Mouse (Mus musculus) hindbrain, embryonic 11.5 days (tissue): ENCODE results near the gene Tmem229a. TPM values are rescaled to one million over a fixed set of nuclear protein-coding genes. Genes with fewer than 3 reads are reported as not detected.

ENCODE experiments used
- ATAC-seq: fragments of 200-750 bp; cut with Nextera tagmentation; 2 replicates; pipeline ENCODE4 v1.8.0; 2017; ENCODE audit warnings: mild to moderate bottlenecking, moderate TSS enrichment, moderate library complexity; ENCODE audit not compliant: low FRiP score
- DNase-seq: peaks from one replicate; pipeline ENCODE4 v3.0.0-alpha.2; 2015; ENCODE audit warnings: low spot score
- H3K27ac ChIP-seq: fragments of 300-500 bp; sonication (generic); 2 replicates; pipeline ENCODE4 v1.5.1; 2014; ENCODE audit warnings: mild to moderate bottlenecking, low read depth, low read length
- H3K27me3 ChIP-seq: fragments of 300-500 bp; sonication (generic); 2 replicates; pipeline ENCODE4 v1.6.1; 2014; ENCODE audit warnings: mild to moderate bottlenecking, low read length, moderate library complexity, mixed read lengths; ENCODE audit not compliant: control insufficient read depth, insufficient read depth
- H3K36me3 ChIP-seq: fragments of 300-500 bp; sonication (generic); 2 replicates; pipeline ENCODE4 v1.6.1; 2014; ENCODE audit warnings: mild to moderate bottlenecking, low read length, moderate library complexity, mixed read lengths; ENCODE audit not compliant: control insufficient read depth, insufficient read depth
- H3K4me1 ChIP-seq: fragments of 300-500 bp; sonication (generic); replicated peaks from 2 replicates; pipeline ENCODE4 v1.6.1; 2014; ENCODE audit warnings: low read length, mixed read lengths; ENCODE audit not compliant: control insufficient read depth, insufficient read depth
- H3K4me2 ChIP-seq: fragments of 300-500 bp; sonication (generic); replicated peaks from 2 replicates; pipeline ENCODE4 v1.6.1; 2014; ENCODE audit warnings: mild to moderate bottlenecking, low read depth, low read length
- H3K4me3 ChIP-seq: fragments of 300-500 bp; sonication (generic); 2 replicates; pipeline ENCODE4 v1.5.1; 2014; ENCODE audit warnings: low read depth, low read length
- H3K9ac ChIP-seq: fragments of 300-500 bp; sonication (generic); 2 replicates; pipeline ENCODE4 v1.6.1; 2014; ENCODE audit warnings: low read depth, low read length
- H3K9me3 ChIP-seq: fragments of 300-500 bp; sonication (generic); 2 replicates; pipeline ENCODE4 v1.6.1; 2016; ENCODE audit warnings: low read length; ENCODE audit not compliant: control insufficient read depth
- WGBS: fragments of 180-500 bp; shearing (Covaris S2); extraction: QIAGEN DNeasy Blood & Tissue Kit; methylation state at CpG from one replicate; pipeline ENCODE4 v1.1.7; 2014; 5-methylcytosine and 5-hydroxymethylcytosine counted together
- polyA plus RNA-seq: library from polyadenylated mRNA; unstranded; fragments of >200 nt; fragmentation: Nextera tagmentation; extraction: Ambion mirVana; gene quantifications from 2 replicates; pipeline ENCODE4 v1.2.1, GENCODE M21; 2014

The Tmem229a gene
- polyA plus RNA-seq, 1 experiment from 2014 or later = 1.1 TPM

GRCm38 (mm10) chr6:24910016-24910727 is 45.9 kb downstream of the Tmem229a start:
- H3K27ac ChIP-seq = no peak overlapping the region
- no peak for ATAC-seq
- H3K4me3 ChIP-seq = no peak overlapping the region
- 68% methylated on average over 2 of the region's 2 CpGs for WGBS
- no peak for DNase-seq
- H3K9me3 ChIP-seq = no peaks in the 10 kb centered on the region
- no peaks in the 10 kb centered on the region for H3K4me1 ChIP-seq
- no peaks in the 10 kb centered on the region for H3K27me3 ChIP-seq
- no peaks in the 10 kb centered on the region for H3K36me3 ChIP-seq
- no peak overlapping the region for H3K9ac ChIP-seq
- no peak overlapping the region for H3K4me2 ChIP-seq

- ATAC-seq (no peak), DNase-seq (no peak)
- no peaks in the 10 kb centered on the region for H3K27me3 ChIP-seq
- no peaks in the 10 kb centered on the region for H3K9me3 ChIP-seq
- no peaks in the 10 kb centered on the region for H3K4me1 ChIP-seq
- H3K27ac ChIP-seq = no peak overlapping the region
- no peaks in the 10 kb centered on the region for H3K36me3 ChIP-seq
- no peak overlapping the region for H3K4me2 ChIP-seq
- H3K9ac ChIP-seq = no peak overlapping the region
- WGBS = 89% methylated on average over 2 of the region's 2 CpGs
- no peak overlapping the region for H3K4me3 ChIP-seq
These were observed 48.3 kb downstream of the Tmem229a start for GRCm38 (mm10) chr6:24907824-24908223.

- Histone ChIP-seq H3K9ac (no peak overlapping the region), H3K27ac (no peak overlapping the region), H3K9me3 (no peaks in the 10 kb centered on the region), H3K27me3 (no peaks in the 10 kb centered on the region), H3K4me3 (no peak overlapping the region), H3K4me1 (no peaks in the 10 kb centered on the region), H3K36me3 (no peaks in the 10 kb centered on the region), H3K4me2 (no peak overlapping the region)
- ATAC-seq = no peak
- 81% methylated on average over 3 of the region's 3 CpGs for WGBS
- DNase-seq = no peak
These were observed 51.0 kb downstream of the Tmem229a start for GRCm38 (mm10) chr6:24905101-24905500.

Other genes starting within 250 kb of the Tmem229a start
- not detected in 2 replicates for gene Hyal6, start 223.1 kb downstream of the Tmem229a start, polyA plus RNA-seq
- gene Hyal4, start 208.0 kb downstream of the Tmem229a start, polyA plus RNA-seq = not detected in 2 replicates
- not detected in 2 replicates for gene Spam1, start 165.1 kb downstream of the Tmem229a start, polyA plus RNA-seq
- not detected in 2 replicates for gene Hyal5, start 98.3 kb downstream of the Tmem229a start, polyA plus RNA-seq